Mouse (Mus musculus) lung, postnatal 0 days (tissue): ENCODE measurements around the gene C330021F23Rik. TPM values are rescaled to one million over a fixed set of nuclear protein-coding genes. Genes with fewer than 3 reads are reported as not detected.
A peak's percentile ranks its signal among the peaks of the same experiment; 100 is the strongest.

Experiments used
- ATAC-seq: fragments of 200-750 bp; cut with Nextera tagmentation; 2 replicates; pipeline ENCODE4 v1.8.0; 2017; ENCODE audit warnings: moderate library complexity
- DNase-seq: peaks from one replicate; pipeline ENCODE4 v3.0.0-alpha.2; 2016; ENCODE audit warnings: low spot score
- H3K27ac ChIP-seq: fragments of 300-500 bp; sonication (generic); 2 replicates; pipeline ENCODE4 v1.5.1; 2014; ENCODE audit warnings: antibody characterized with exemption, mild to moderate bottlenecking, low read length, mixed read lengths
- H3K27me3 ChIP-seq: fragments of 300-500 bp; sonication (generic); replicated peaks from 2 replicates; pipeline ENCODE4 v1.6.1; 2014; ENCODE audit warnings: low read length, mixed read lengths; ENCODE audit not compliant: insufficient read depth
- H3K36me3 ChIP-seq: fragments of 300-500 bp; sonication (generic); 2 replicates; pipeline ENCODE4 v1.6.1; 2014; ENCODE audit warnings: low read length, mixed read lengths; ENCODE audit not compliant: insufficient read depth
- H3K4me1 ChIP-seq: fragments of 300-500 bp; sonication (generic); 2 replicates; pipeline ENCODE4 v1.6.1; 2014; ENCODE audit warnings: antibody characterized with exemption, low read depth, low read length, mixed read lengths; ENCODE audit not compliant: insufficient read depth
- H3K4me2 ChIP-seq: fragments of 300-500 bp; sonication (generic); replicated peaks from 2 replicates; pipeline ENCODE4 v1.6.1; 2014; ENCODE audit warnings: low read depth, mild to moderate bottlenecking, low read length, moderate library complexity, mixed read lengths
- H3K4me3 ChIP-seq: fragments of 300-500 bp; sonication (generic); 2 replicates; pipeline ENCODE4 v1.5.1; 2014; ENCODE audit warnings: low read depth, low read length
- H3K9ac ChIP-seq: fragments of 300-500 bp; sonication (generic); replicated peaks from 2 replicates; pipeline ENCODE4 v1.6.1; 2014; ENCODE audit warnings: low read depth, mild to moderate bottlenecking
- H3K9me3 ChIP-seq: fragments of 300-500 bp; sonication (generic); 2 replicates; pipeline ENCODE4 v1.6.1; 2016; ENCODE audit warnings: low read length, mixed read lengths
- CTCF ChIP-seq: IDR thresholded peaks from 2 replicates; pipeline ENCODE4 v1.5.1; 2016; ENCODE audit warnings: antibody characterized with exemption, mild to moderate bottlenecking
- EP300 ChIP-seq: IDR thresholded peaks from 2 replicates; pipeline ENCODE4 v1.6.1; 2016; ENCODE audit warnings: antibody characterized with exemption, mild to moderate bottlenecking, control low read depth
- WGBS: fragments of 180-500 bp; shearing (Covaris S2); extraction: QIAGEN DNeasy Blood & Tissue Kit; methylation state at CpG from one replicate; pipeline ENCODE4 v1.1.7; 2014; 5-methylcytosine and 5-hydroxymethylcytosine counted together
- polyA plus RNA-seq: library from polyadenylated mRNA; unstranded; fragments of >200 nt; fragmentation: Nextera tagmentation; extraction: Ambion mirVana; gene quantifications from 2 replicates; pipeline ENCODE4 v1.2.1, GENCODE M21; 2015

C330021F23Rik gene
- polyA plus RNA-seq, result 0.25 and 0.36 TPM in 2 replicates

GRCm38 (mm10) chr8:3567641-3568371, at the start of gene C330021F23Rik:
C330021F23Rik (plus strand) TSS chr8:3567990.
- H3K4me3 ChIP-seq, result no peak within 1 kb of the TSS
- H3K27ac ChIP-seq, result no peak within 1 kb of the TSS
- ATAC-seq (peak; percentile 54; the same call in 1 of the 2 replicates), DNase-seq (no peak)
- peak within 1 kb of the TSS; percentile 9; the same call in 1 of the 2 replicates for H3K4me2 ChIP-seq
- no peak within 1 kb of the TSS for H3K9ac ChIP-seq
- H3K9me3 ChIP-seq, result no peaks in the 10 kb centered on the region
- 6% methylated on average over 12 of the region's 12 CpGs for WGBS
- TF ChIP-seq EP300, result no peak
- no peak for TF ChIP-seq CTCF
- H3K4me1 ChIP-seq, result no peaks in the 10 kb centered on the region
- H3K27me3 ChIP-seq, result no peaks in the 10 kb centered on the region
- H3K36me3 ChIP-seq, result no peaks in the 10 kb centered on the region

- Histone ChIP-seq H3K27me3 (no peaks in the 10 kb centered on the region), H3K4me2 (no peak overlapping the region), H3K9ac (no peak overlapping the region), H3K4me1 (no peaks in the 10 kb centered on the region; the same call in 1 of the 2 replicates), H3K36me3 (peaks cover 32% of the 10 kb centered on the region), H3K9me3 (no peaks in the 10 kb centered on the region), H3K27ac (no peak overlapping the region), H3K4me3 (no peak overlapping the region)
- TF ChIP-seq EP300 (no peak), CTCF (no peak)
- ATAC-seq (no peak), DNase-seq (no peak)
- WGBS, result 84% methylated on average over 13 of the region's 13 CpGs
Measured at GRCm38 (mm10) chr8:3522007-3522697, 45.6 kb upstream of the C330021F23Rik start.

GRCm38 (mm10) chr8:3530816-3531215, 37.0 kb upstream of the C330021F23Rik start:
- Histone ChIP-seq H3K4me3 (no peak overlapping the region), H3K4me2 (no peak overlapping the region), H3K36me3 (peaks cover 30% of the 10 kb centered on the region), H3K4me1 (no peaks in the 10 kb centered on the region), H3K27ac (no peak overlapping the region), H3K9ac (no peak overlapping the region), H3K9me3 (no peaks in the 10 kb centered on the region), H3K27me3 (no peaks in the 10 kb centered on the region)
- 82% methylated on average over 5 of the region's 5 CpGs for WGBS
- no peak for ATAC-seq
- no peak for TF ChIP-seq EP300
- TF ChIP-seq CTCF, result no peak
- no peak for DNase-seq

- DNase-seq (no peak), ATAC-seq (no peak)
- TF ChIP-seq EP300 (no peak), CTCF (no peak)
- H3K36me3 ChIP-seq, result peaks cover 25% of the 10 kb centered on the region
- H3K9me3 ChIP-seq, result no peaks in the 10 kb centered on the region
- H3K27ac ChIP-seq, result no peak overlapping the region
- H3K4me2 ChIP-seq, result no peak overlapping the region
- no peak overlapping the region for H3K9ac ChIP-seq
- no peaks in the 10 kb centered on the region for H3K4me1 ChIP-seq
- H3K4me3 ChIP-seq, result no peak overlapping the region
- 94% methylated on average over 18 of the region's 18 CpGs for WGBS
- H3K27me3 ChIP-seq, result no peaks in the 10 kb centered on the region
Measured at GRCm38 (mm10) chr8:3531936-3532335, 35.9 kb upstream of the C330021F23Rik start.

GRCm38 (mm10) chr8:3536053-3536841, 31.5 kb upstream of the C330021F23Rik start:
- Histone ChIP-seq H3K4me2 (no peak overlapping the region), H3K27ac (no peak overlapping the region), H3K9me3 (no peaks in the 10 kb centered on the region), H3K9ac (no peak overlapping the region), H3K4me3 (no peak overlapping the region), H3K36me3 (peaks cover 27% of the 10 kb centered on the region), H3K27me3 (no peaks in the 10 kb centered on the region), H3K4me1 (no peaks in the 10 kb centered on the region)
- ATAC-seq, result peak; percentile 35; the same call in 1 of the 2 replicates
- TF ChIP-seq EP300 (no peak), CTCF (no peak)
- no peak for DNase-seq
- 58% methylated on average over 15 of the region's 15 CpGs for WGBS

GRCm38 (mm10) chr8:3536940-3537339, 30.9 kb upstream of the C330021F23Rik start:
- DNase-seq (no peak), ATAC-seq (no peak)
- Histone ChIP-seq H3K27me3 (no peaks in the 10 kb centered on the region), H3K36me3 (peaks cover 20% of the 10 kb centered on the region), H3K4me2 (no peak overlapping the region), H3K9me3 (no peaks in the 10 kb centered on the region), H3K4me3 (no peak overlapping the region), H3K27ac (no peak overlapping the region), H3K9ac (no peak overlapping the region), H3K4me1 (no peaks in the 10 kb centered on the region)
- TF ChIP-seq EP300, result no peak
- WGBS, result 95% methylated on average over 9 of the region's 9 CpGs
